ENCODE assay signal across 20 mouse cellular contexts in genomic region chr12:81269246-81269645, GRCm38 (mm10).
"Had no signal": no experiment of that assay in that cellular context is flagged by ENCODE, and none has a peak within 500 bp of the region (broad histone marks: within the 10 kb centered on the region; RNA-seq: fewer than 3 reads in every experiment).

No protein-coding gene starts in this region.

- H3K4me3 ChIP-seq: layer of hippocampus, adult 2 months; limb, embryonic 10.5 days; limb, embryonic 13.5 days; liver, embryonic 12.5 days; liver, embryonic 15.5 days; lung, embryonic 15.5 days; megakaryocyte, embryonic 14.5 days; midbrain, embryonic 10.5 days; midbrain, embryonic 13.5 days; myocyte; neural tube, embryonic 13.5 days had no signal

- DNase-seq: kidney, postnatal 25 days; layer of hippocampus, adult 9-11 months; liver; lung, adult 18-20 months; lung, postnatal 10 days; lung, postnatal 36 days; thymus, adult 18-20 months; thymus, postnatal 36 days had no signal

- H3K27me3 ChIP-seq: limb, embryonic 13.5 days; liver, embryonic 12.5 days; liver, embryonic 15.5 days; lung, embryonic 15.5 days; megakaryocyte, embryonic 14.5 days; midbrain, embryonic 13.5 days; neural tube, embryonic 13.5 days had no signal

- H3K27ac ChIP-seq: kidney, postnatal 0 days; layer of hippocampus, adult 2 months; limb, embryonic 10.5 days; limb, embryonic 13.5 days; liver, embryonic 12.5 days; liver, embryonic 15.5 days; lung, embryonic 15.5 days; midbrain, embryonic 10.5 days; midbrain, embryonic 13.5 days; neural tube, embryonic 13.5 days had no signal

- H3K4me1 ChIP-seq: limb, embryonic 13.5 days; liver, embryonic 12.5 days; liver, embryonic 15.5 days; lung, embryonic 15.5 days; megakaryocyte, embryonic 14.5 days had no signal
